Mouse (Mus musculus) intestine, embryonic 16.5 days (tissue): ENCODE data around the gene Krtap9-5. TPM values are rescaled to one million over a fixed set of nuclear protein-coding genes. Genes with fewer than 3 reads are reported as not detected.

Source experiments
- ATAC-seq: fragments of 200-750 bp; cut with Nextera tagmentation; 2 replicates; pipeline ENCODE4 v1.8.0; 2017; ENCODE audit warnings: moderate TSS enrichment, moderate library complexity
- H3K27ac ChIP-seq: fragments of 300-500 bp; sonication (generic); 2 replicates; pipeline ENCODE4 v1.5.1; 2014; ENCODE audit warnings: mild to moderate bottlenecking, low read length
- H3K27me3 ChIP-seq: fragments of 300-500 bp; sonication (generic); replicated peaks from 2 replicates; pipeline ENCODE4 v1.6.1; 2014; ENCODE audit warnings: low read length, control low read depth, mixed read lengths; ENCODE audit not compliant: control insufficient read depth, insufficient read depth
- H3K36me3 ChIP-seq: fragments of 300-500 bp; sonication (generic); 2 replicates; pipeline ENCODE4 v1.6.1; 2014; ENCODE audit warnings: low read length, control low read depth; ENCODE audit not compliant: control insufficient read depth, insufficient read depth
- H3K4me1 ChIP-seq: fragments of 300-500 bp; sonication (generic); 2 replicates; pipeline ENCODE4 v1.6.1; 2014; ENCODE audit warnings: low read length, control low read depth, mixed read lengths; ENCODE audit not compliant: control insufficient read depth, insufficient read depth
- H3K4me2 ChIP-seq: fragments of 300-500 bp; sonication (generic); 2 replicates; pipeline ENCODE4 v1.6.1; 2014; ENCODE audit warnings: low read depth, low read length, control low read depth
- H3K4me3 ChIP-seq: fragments of 300-500 bp; sonication (generic); 2 replicates; pipeline ENCODE4 v1.5.1; 2014; ENCODE audit warnings: mild to moderate bottlenecking, low read length
- H3K9ac ChIP-seq: fragments of 300-500 bp; sonication (generic); 2 replicates; pipeline ENCODE4 v1.6.1; 2014; ENCODE audit warnings: low read depth, low read length
- H3K9me3 ChIP-seq: fragments of 300-500 bp; sonication (generic); 2 replicates; pipeline ENCODE4 v1.6.1; 2016; ENCODE audit warnings: low read length, control low read depth; ENCODE audit not compliant: control insufficient read depth
- WGBS: fragments of 180-500 bp; shearing (Covaris S2); extraction: QIAGEN DNeasy Blood & Tissue Kit; methylation state at CpG from one replicate; pipeline ENCODE4 v1.1.7; 2014; 5-methylcytosine and 5-hydroxymethylcytosine counted together
- polyA plus RNA-seq: library from polyadenylated mRNA; unstranded; fragments of >200 nt; fragmentation: Nextera tagmentation; extraction: Ambion mirVana; gene quantifications from 2 replicates; pipeline ENCODE4 v1.2.1, GENCODE M21; 2015

Gene Krtap9-5
- polyA plus RNA-seq, 1 experiment from 2014 or later = not detected

DNA sequence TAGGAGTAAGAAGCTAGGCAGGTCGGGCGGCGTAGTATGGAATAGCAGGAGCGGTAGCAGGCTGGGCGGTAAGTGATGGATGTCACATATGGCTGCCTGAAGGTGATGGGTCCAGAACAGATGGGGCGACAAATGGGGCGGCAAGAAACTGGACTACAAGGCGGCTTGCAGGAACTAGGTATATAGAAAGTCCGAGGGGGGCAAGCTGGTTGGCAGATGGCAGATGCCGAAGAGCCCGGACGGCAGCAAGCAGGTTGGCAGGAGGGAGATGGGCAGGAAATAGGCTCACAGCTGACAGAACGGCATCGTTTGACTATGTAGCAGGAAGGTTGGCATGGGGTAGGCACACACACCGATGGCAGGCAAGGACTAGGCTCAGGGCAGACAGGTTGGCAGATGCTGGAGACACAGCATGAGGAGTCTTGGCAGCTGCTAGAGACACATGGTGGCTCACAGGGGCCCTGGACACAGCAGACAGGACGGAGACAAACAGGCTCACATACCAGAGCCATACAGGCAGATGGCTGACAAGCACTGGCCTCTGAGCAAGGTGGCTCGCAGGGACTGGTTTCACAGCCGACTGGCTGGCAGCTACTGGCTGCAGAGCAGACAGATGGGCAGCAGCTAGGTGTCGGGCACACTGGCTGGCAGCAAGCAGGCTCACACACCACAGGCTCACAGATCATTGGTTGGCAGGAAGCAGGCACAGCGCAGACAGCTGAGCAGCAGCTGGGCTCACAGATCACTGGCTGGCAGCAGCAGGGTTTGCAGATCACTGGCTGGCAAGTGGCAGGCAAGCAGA lies 37.2 kb downstream of the Krtap9-5 start:
- H3K4me3 ChIP-seq = no peak overlapping the region
- 78% methylated on average over 20 of the region's 20 CpGs for WGBS
- no peaks in the 10 kb centered on the region for H3K36me3 ChIP-seq
- no peak overlapping the region for H3K4me2 ChIP-seq
- H3K27me3 ChIP-seq = no peaks in the 10 kb centered on the region
- H3K27ac ChIP-seq = no peak overlapping the region
- H3K9ac ChIP-seq = no peak overlapping the region
- no peak for ATAC-seq
- no peaks in the 10 kb centered on the region for H3K4me1 ChIP-seq
- H3K9me3 ChIP-seq = no peaks in the 10 kb centered on the region

DNA sequence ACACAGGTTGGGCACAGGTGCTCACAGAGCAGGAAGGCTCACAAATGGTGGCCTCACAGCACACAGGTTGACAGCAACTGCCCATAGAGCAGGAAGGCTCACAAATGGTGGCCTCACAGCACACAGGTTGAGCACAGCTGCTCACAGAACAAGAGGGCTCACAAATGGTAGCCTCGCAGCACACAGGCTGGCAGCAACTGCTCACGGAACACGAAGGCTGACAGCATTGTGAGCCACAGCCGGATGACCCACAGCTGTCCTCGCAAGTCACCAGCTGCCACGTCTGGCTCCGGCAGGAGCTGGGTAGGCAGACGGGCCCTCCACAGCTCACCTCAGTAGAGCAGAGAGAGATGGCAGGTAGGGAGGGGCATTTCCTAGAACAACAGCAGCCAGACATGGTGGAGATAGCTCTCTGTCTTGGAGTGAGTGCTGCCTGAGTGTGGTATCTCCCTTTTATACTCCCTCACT lies 37.9 kb downstream of the Krtap9-5 start, which contains the start of gene Krtap16-1:
Gene Krtap16-1 (minus strand): TSS at position 418 of the 468 bp plus-strand sequence.
- H3K27ac ChIP-seq = no peak within 1 kb of the TSS
- no peak within 1 kb of the TSS for H3K9ac ChIP-seq
- WGBS = 79% methylated on average over 8 of the region's 8 CpGs
- H3K9me3 ChIP-seq = no peaks in the 10 kb centered on the region
- no peak for ATAC-seq
- H3K36me3 ChIP-seq = no peaks in the 10 kb centered on the region
- H3K27me3 ChIP-seq = no peaks in the 10 kb centered on the region
- H3K4me1 ChIP-seq = no peaks in the 10 kb centered on the region
- no peak within 1 kb of the TSS for H3K4me3 ChIP-seq
- no peak within 1 kb of the TSS for H3K4me2 ChIP-seq

DNA sequence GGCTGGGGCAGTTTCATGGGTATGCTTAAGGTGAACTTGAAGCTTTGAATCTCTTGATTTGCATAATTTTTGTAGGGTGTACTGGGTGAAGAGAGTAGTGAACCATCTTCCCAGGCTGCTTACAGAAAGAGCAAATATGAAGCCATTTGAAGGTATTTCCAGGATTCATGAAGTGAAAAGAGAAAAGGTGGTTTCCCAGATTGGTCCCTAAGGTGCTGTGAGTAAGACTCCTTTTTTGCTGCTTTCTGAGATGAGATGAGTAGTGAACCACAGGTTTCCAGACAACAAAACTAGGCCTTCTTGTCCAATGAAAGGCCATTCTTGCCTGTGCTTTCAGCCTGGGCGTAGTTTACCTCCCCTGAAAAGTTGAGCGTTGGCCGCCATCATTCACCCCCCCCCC lies 40.3 kb downstream of the Krtap9-5 start:
- no peak overlapping the region for H3K27ac ChIP-seq
- no peak overlapping the region for H3K4me2 ChIP-seq
- no peak overlapping the region for H3K4me3 ChIP-seq
- H3K9ac ChIP-seq = no peak overlapping the region
- no peaks in the 10 kb centered on the region for H3K9me3 ChIP-seq
- 0 out of 2 replicates have a peak, but pooled peaks cover 2% of the 10 kb centered on the region for H3K27me3 ChIP-seq
- no peaks in the 10 kb centered on the region for H3K36me3 ChIP-seq
- no peak for ATAC-seq
- H3K4me1 ChIP-seq = no peaks in the 10 kb centered on the region
- WGBS = 88% methylated on average over 3 of the region's 3 CpGs

GRCm38 (mm10) chr11:99989881-99990405 lies 41.7 kb downstream of the Krtap9-5 start:
- Histone ChIP-seq H3K4me1 (no peaks in the 10 kb centered on the region), H3K9me3 (no peaks in the 10 kb centered on the region), H3K36me3 (no peaks in the 10 kb centered on the region), H3K27ac (no peak overlapping the region), H3K27me3 (0 out of 2 replicates have a peak, but pooled peaks cover 5% of the 10 kb centered on the region), H3K4me3 (no peak overlapping the region), H3K4me2 (no peak overlapping the region), H3K9ac (no peak overlapping the region)
- no peak for ATAC-seq
- WGBS = 84% methylated on average over 6 of the region's 6 CpGs

- Histone ChIP-seq H3K36me3 (no peaks in the 10 kb centered on the region), H3K4me1 (no peaks in the 10 kb centered on the region), H3K27me3 (0 out of 2 replicates have a peak, but pooled peaks cover 5% of the 10 kb centered on the region), H3K27ac (no peak overlapping the region), H3K9ac (no peak overlapping the region), H3K9me3 (no peaks in the 10 kb centered on the region), H3K4me2 (no peak overlapping the region), H3K4me3 (no peak overlapping the region)
- ATAC-seq = no peak
- 74% methylated on average over 3 of the region's 3 CpGs for WGBS
Observed at GRCm38 (mm10) chr11:99990571-99990970, 42.3 kb downstream of the Krtap9-5 start.

- ATAC-seq = no peak
- H3K27ac ChIP-seq = no peak within 1 kb of the TSS
- no peaks in the 10 kb centered on the region for H3K36me3 ChIP-seq
- H3K4me2 ChIP-seq = no peak within 1 kb of the TSS
- H3K9ac ChIP-seq = no peak within 1 kb of the TSS
- no peaks in the 10 kb centered on the region for H3K9me3 ChIP-seq
- no peaks in the 10 kb centered on the region for H3K4me1 ChIP-seq
- 0 out of 2 replicates have a peak, but pooled peaks cover 5% of the 10 kb centered on the region for H3K27me3 ChIP-seq
- H3K4me3 ChIP-seq = no peak within 1 kb of the TSS
- 17% methylated on average over 24 of the region's 26 CpGs for WGBS
Observed at GRCm38 (mm10) chr11:99993620-99994383, 45.5 kb downstream of the Krtap9-5 start, which contains the start of gene Krtap17-1. TSS of gene Krtap17-1 (minus strand) at chr11:99993994.

DNA sequence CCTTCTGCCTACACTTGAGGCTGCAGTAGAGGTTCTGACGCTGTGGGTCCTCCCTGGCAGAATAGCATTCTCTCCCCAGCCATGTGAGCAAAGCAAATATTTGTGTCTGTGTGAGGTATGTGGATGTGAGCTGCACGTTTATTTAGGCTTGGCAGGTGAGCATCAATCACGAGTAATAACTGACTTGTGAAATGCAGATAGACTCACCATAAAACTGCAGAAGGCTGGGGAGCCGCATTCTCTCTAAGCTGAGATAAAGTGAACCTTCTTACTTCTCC lies 46.0 kb downstream of the Krtap9-5 start:
- H3K9ac ChIP-seq = no peak overlapping the region
- ATAC-seq = no peak
- no peak overlapping the region for H3K4me2 ChIP-seq
- H3K9me3 ChIP-seq = no peaks in the 10 kb centered on the region
- no peak overlapping the region for H3K27ac ChIP-seq
- H3K4me1 ChIP-seq = no peaks in the 10 kb centered on the region
- 30% methylated on average over 4 of the region's 4 CpGs for WGBS
- no peaks in the 10 kb centered on the region for H3K36me3 ChIP-seq
- no peak overlapping the region for H3K4me3 ChIP-seq
- 0 out of 2 replicates have a peak, but pooled peaks cover 5% of the 10 kb centered on the region for H3K27me3 ChIP-seq

- Histone ChIP-seq H3K4me3 (no peak overlapping the region), H3K9ac (no peak overlapping the region), H3K4me2 (no peak overlapping the region), H3K9me3 (no peaks in the 10 kb centered on the region), H3K4me1 (no peaks in the 10 kb centered on the region), H3K27ac (no peak overlapping the region), H3K27me3 (no peaks in the 10 kb centered on the region), H3K36me3 (no peaks in the 10 kb centered on the region)
- 93% methylated on average over 7 of the region's 7 CpGs for WGBS
- ATAC-seq = no peak
Observed at GRCm38 (mm10) chr11:99999091-99999490, 50.8 kb downstream of the Krtap9-5 start.
